Mouse (Mus musculus) left cerebral cortex, postnatal 25 days (tissue): Measurements from ENCODE around the gene Pdzd8. TPM values are rescaled to one million over a fixed set of nuclear protein-coding genes. Genes with fewer than 3 reads are reported as not detected.

Experiments
- total RNA-seq, 2 experiments: library from RNA; stranded (reverse); gene quantifications; 2 replicates each; pipeline ENCODE4 v1.2.3; 2021

Pdzd8 gene
- total RNA-seq, 2 experiments from 2014 or later = 59.8 to 62.3 TPM

Other genes starting within 250 kb of the Pdzd8 start
- gene Vax1, start 175.7 kb downstream of the Pdzd8 start, total RNA-seq = 1 to 10 TPM; 1.4 to 1.7 TPM
- gene Kcnk18, start 126.6 kb downstream of the Pdzd8 start, total RNA-seq = not detected
- under 1 TPM in 1 of 2 experiments, not detected in 1; 0.21 TPM for gene Slc18a2, start 84.9 kb downstream of the Pdzd8 start, total RNA-seq
- 100 to 1,000 TPM; 186 to 191 TPM for gene Rps12-ps3, start 23.5 kb downstream of the Pdzd8 start, total RNA-seq
- 10 to 100 TPM; 16.1 to 19.2 TPM for gene Emx2, start 112.6 kb upstream of the Pdzd8 start, total RNA-seq